Mouse (Mus musculus) embryonic fibroblast, embryonic 13.5 days (primary cell): ENCODE measurements around the gene Prps1l1.

ENCODE experiments used
- CTCF ChIP-seq: IDR thresholded peaks from 2 replicates; pipeline ENCODE4 v1.5.1; 2011; ENCODE audit warnings: mild to moderate bottlenecking, control low read depth, low read length, moderate library complexity, borderline replicate concordance; ENCODE audit not compliant: insufficient read depth
- POLR2A ChIP-seq: IDR thresholded peaks from 2 replicates; pipeline ENCODE4 v1.6.1; 2011; ENCODE audit warnings: low read depth, mild to moderate bottlenecking, control low read depth, low read length, moderate library complexity

GRCm38 (mm10) chr12:35011462-35011861, 26.9 kb downstream of the Prps1l1 start:
- TF ChIP-seq CTCF = no peak
- no peak for TF ChIP-seq POLR2A
